Mouse (Mus musculus): Measurements from ENCODE around the gene Serping1. TPM values are rescaled to one million over a fixed set of nuclear protein-coding genes. Genes with fewer than 3 reads are reported as not detected.

The Serping1 gene
- 12.4 and 13.3 TPM in 2 replicates for polyA plus RNA-seq (2014; fragmentation: Nextera tagmentation; extraction: Ambion mirVana)

DNA sequence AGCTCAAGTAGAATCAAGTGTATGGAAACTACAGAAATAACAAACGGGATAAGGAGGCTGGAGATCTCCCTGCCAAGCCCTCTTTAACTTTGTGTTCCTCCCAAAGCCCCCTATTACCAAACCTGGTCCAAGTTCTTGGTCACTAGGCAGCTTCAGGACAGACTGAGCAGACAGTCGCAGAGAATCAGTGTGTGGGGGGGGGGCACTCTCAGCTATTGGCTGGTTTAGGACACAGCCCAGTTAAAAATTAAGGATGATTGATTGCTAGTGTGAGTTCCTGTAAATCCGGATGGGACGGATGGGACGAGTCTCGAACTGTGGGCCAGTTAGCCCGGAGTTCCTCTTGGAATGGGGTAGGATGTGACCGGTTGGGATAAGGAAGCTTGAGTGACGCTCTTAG, at the start of gene Serping1:
Serping1 (minus strand) TSS at position 204 of the 400 bp plus-strand sequence.
- DNase-seq (ENCODE audit: low spot score): no peak
- Histone ChIP-seq H3K9me3 (ENCODE audit: control insufficient read depth, low read length) (no peaks in the 10 kb centered on the region), H3K9ac (ENCODE audit: low read length) (peak within 1 kb of the TSS; percentile 9; the same call in 1 of the 2 replicates), H3K27ac (replicated peaks; ENCODE audit: low read depth, low read length) (no peak within 1 kb of the TSS), H3K4me2 (ENCODE audit: low read depth, severe bottlenecking) (peak within 1 kb of the TSS; percentile 33), H3K36me3 (ENCODE audit: control insufficient read depth, insufficient read depth, low read length) (no peaks in the 10 kb centered on the region), H3K27me3 (ENCODE audit: control insufficient read depth, insufficient read depth, low read length) (no peaks in the 10 kb centered on the region), H3K4me1 (ENCODE audit: control insufficient read depth, insufficient read depth, low read length) (peaks cover 4% of the 10 kb centered on the region; the same call in 1 of the 2 replicates), H3K4me3 (ENCODE audit: low read depth, low read length) (peak within 1 kb of the TSS; percentile 6; the same call in 1 of the 2 replicates)
- ATAC-seq (ENCODE audit: insufficient number of reproducible peaks, low FRiP score, low TSS enrichment, low read depth): peak; percentile 36; the same call in 1 of the 2 replicates
- WGBS: 67% methylated on average over 9 of the region's 9 CpGs

DNA sequence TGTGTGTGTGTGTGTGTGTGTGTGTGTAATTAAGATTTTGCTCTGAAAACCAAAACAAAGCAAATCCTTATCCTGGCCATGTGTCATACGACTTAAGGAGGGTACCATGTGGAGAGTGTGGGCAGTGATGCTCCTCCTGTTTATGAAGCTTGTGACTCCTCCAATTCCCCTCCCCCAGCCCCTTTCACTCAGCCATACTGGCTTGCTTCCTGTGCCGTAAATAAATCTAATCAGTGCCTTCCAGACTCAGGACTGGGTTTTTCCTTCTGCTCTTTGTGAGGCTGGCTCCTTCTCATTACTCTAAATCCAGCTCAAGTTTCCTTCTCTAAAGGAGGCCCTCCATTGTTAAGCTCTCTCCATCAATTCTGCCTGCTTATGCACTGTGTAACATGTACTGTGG, 48.0 kb upstream of the Serping1 start:
- Histone ChIP-seq H3K9ac (ENCODE audit: low read length) (no peak overlapping the region), H3K4me2 (ENCODE audit: low read depth, severe bottlenecking) (no peak overlapping the region), H3K36me3 (ENCODE audit: control insufficient read depth, insufficient read depth, low read length) (no peaks in the 10 kb centered on the region), H3K27ac (replicated peaks; ENCODE audit: low read depth, low read length) (no peak overlapping the region), H3K9me3 (ENCODE audit: control insufficient read depth, low read length) (no peaks in the 10 kb centered on the region), H3K4me1 (ENCODE audit: control insufficient read depth, insufficient read depth, low read length) (peaks cover 5% of the 10 kb centered on the region; the same call in 1 of the 2 replicates), H3K27me3 (ENCODE audit: control insufficient read depth, insufficient read depth, low read length) (no peaks in the 10 kb centered on the region), H3K4me3 (ENCODE audit: low read depth, low read length) (no peak overlapping the region)
- WGBS: 37% methylated on average over 2 of the region's 2 CpGs
- ATAC-seq (ENCODE audit: insufficient number of reproducible peaks, low FRiP score, low TSS enrichment, low read depth): 0 out of 2 replicates have a peak, but pooled peaks have one; percentile 8
- no peak for DNase-seq (ENCODE audit: low spot score)

DNA sequence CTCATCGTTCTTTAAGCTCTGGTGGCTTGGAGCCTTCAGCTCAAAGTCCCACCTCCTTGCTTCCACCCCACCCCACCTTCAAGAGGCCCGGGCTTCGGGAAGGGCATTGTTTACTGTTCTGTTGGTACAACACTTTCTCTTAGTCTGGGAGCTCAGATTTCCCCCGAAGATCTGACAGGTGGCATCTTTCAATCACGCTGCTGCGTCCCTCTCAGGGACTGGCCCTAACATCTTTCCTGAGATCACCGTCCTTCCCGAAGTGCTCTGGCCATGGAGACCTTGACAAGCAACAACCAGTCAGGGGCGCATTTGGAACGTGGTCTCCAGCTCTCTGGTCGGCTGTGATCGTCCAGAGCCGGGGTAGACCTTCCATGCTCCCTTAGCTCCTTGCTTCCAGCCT, 47.3 kb upstream of the Serping1 start, which contains the start of gene Smtnl1:
Smtnl1 (minus strand) TSS at position 101 of the 400 bp plus-strand sequence.
- Histone ChIP-seq H3K4me2 (ENCODE audit: low read depth, severe bottlenecking) (no peak within 1 kb of the TSS), H3K27me3 (ENCODE audit: control insufficient read depth, insufficient read depth, low read length) (no peaks in the 10 kb centered on the region), H3K36me3 (ENCODE audit: control insufficient read depth, insufficient read depth, low read length) (no peaks in the 10 kb centered on the region), H3K27ac (replicated peaks; ENCODE audit: low read depth, low read length) (no peak within 1 kb of the TSS), H3K9me3 (ENCODE audit: control insufficient read depth, low read length) (no peaks in the 10 kb centered on the region), H3K4me1 (ENCODE audit: control insufficient read depth, insufficient read depth, low read length) (peaks cover 2% of the 10 kb centered on the region; the same call in 1 of the 2 replicates), H3K9ac (ENCODE audit: low read length) (no peak within 1 kb of the TSS), H3K4me3 (ENCODE audit: low read depth, low read length) (no peak within 1 kb of the TSS)
- 66% methylated on average over 13 of the region's 13 CpGs for WGBS
- DNase-seq (ENCODE audit: low spot score) (no peak), ATAC-seq (ENCODE audit: insufficient number of reproducible peaks, low FRiP score, low TSS enrichment, low read depth) (no peak)

DNA sequence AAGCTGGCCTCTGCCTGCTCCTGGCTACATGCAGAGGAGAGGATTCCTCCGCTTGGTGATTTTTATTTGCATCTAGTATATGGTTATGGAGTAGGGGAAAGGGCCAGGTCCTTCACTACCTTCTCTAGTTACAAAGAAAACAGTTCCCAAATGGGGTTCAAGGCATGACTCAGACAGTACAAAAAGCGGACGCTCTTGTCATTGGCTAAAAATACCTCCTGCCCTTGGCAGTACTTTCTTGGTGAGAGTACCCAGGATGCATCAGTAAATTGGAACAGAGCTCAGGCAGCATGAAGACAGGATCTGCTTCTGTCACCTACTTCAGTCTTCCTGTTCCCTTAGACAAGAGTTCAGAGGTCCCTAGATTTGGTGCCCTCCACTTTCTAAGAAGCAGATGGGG, 44.6 kb upstream of the Serping1 start:
- DNase-seq (ENCODE audit: low spot score): no peak
- H3K4me2 ChIP-seq (ENCODE audit: low read depth, severe bottlenecking): no peak overlapping the region

DNA sequence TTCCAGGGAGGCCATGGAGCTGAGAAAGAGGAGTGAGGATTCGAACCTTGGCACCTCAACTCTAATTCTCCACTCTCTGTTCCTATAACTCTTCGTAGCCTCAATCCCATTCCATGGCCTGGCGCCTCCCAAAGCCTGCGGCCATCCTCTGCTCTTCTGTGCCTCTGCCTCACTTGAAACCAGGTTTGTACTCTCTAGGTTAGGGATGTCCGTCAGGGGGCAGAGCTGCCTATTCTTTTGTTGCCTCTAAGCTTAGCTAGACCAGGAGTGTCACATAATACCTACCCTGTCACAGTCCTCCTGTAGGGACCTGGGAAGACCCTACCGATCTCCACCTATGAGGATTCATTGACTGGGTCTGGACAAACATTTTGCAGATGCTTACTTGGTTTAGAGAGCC, 37.4 kb upstream of the Serping1 start:
- no peaks in the 10 kb centered on the region for H3K9me3 ChIP-seq (ENCODE audit: control insufficient read depth, low read length)
- no peak overlapping the region for H3K4me3 ChIP-seq (ENCODE audit: low read depth, low read length)
- H3K9ac ChIP-seq (ENCODE audit: low read length): no peak overlapping the region
- no peaks in the 10 kb centered on the region for H3K27me3 ChIP-seq (ENCODE audit: control insufficient read depth, insufficient read depth, low read length)
- no peak for ATAC-seq (ENCODE audit: insufficient number of reproducible peaks, low FRiP score, low TSS enrichment, low read depth)
- H3K36me3 ChIP-seq (ENCODE audit: control insufficient read depth, insufficient read depth, low read length): no peaks in the 10 kb centered on the region
- no peak overlapping the region for H3K27ac ChIP-seq (replicated peaks; ENCODE audit: low read depth, low read length)
- 0 out of 2 replicates have a peak, but pooled peaks cover 3% of the 10 kb centered on the region for H3K4me1 ChIP-seq (ENCODE audit: control insufficient read depth, insufficient read depth, low read length)
- DNase-seq (ENCODE audit: low spot score): no peak
- H3K4me2 ChIP-seq (ENCODE audit: low read depth, severe bottlenecking): no peak overlapping the region
- 78% methylated on average over 6 of the region's 6 CpGs for WGBS

More for the DNA sequence above, 44.6 kb upstream of the Serping1 start:
- H3K4me1 ChIP-seq (ENCODE audit: control insufficient read depth, insufficient read depth, low read length): no peaks in the 10 kb centered on the region
- no peaks in the 10 kb centered on the region for H3K27me3 ChIP-seq (ENCODE audit: control insufficient read depth, insufficient read depth, low read length)
- no peak for ATAC-seq (ENCODE audit: insufficient number of reproducible peaks, low FRiP score, low TSS enrichment, low read depth)
- H3K36me3 ChIP-seq (ENCODE audit: control insufficient read depth, insufficient read depth, low read length): no peaks in the 10 kb centered on the region
- H3K4me3 ChIP-seq (ENCODE audit: low read depth, low read length): no peak overlapping the region
- H3K9ac ChIP-seq (ENCODE audit: low read length): no peak overlapping the region
- no peaks in the 10 kb centered on the region for H3K9me3 ChIP-seq (ENCODE audit: control insufficient read depth, low read length)
- WGBS: 67% methylated on average over 3 of the region's 3 CpGs
- H3K27ac ChIP-seq (replicated peaks; ENCODE audit: low read depth, low read length): no peak overlapping the region

DNA sequence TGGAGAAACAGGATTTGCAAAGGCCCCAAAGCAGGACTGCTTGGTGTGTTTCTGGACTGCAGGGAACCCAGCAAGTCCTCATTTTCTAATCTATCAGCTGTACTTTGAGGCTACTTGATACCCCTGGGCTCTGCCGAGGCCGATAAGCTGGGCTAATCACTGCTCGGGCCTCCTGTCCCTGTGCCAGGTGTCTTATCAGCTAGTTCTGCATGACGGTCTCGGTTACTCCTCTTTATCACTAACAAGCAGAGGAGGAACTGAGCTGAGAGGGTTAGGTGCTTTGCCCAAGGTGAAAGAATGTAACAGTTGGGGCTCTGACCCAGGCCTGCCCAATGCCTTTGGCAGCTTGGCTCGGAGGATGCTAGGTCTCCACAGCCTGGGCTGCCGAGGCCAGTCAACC, 36.6 kb upstream of the Serping1 start:
- Histone ChIP-seq H3K4me2 (ENCODE audit: low read depth, severe bottlenecking) (no peak overlapping the region), H3K4me3 (ENCODE audit: low read depth, low read length) (no peak overlapping the region), H3K36me3 (ENCODE audit: control insufficient read depth, insufficient read depth, low read length) (no peaks in the 10 kb centered on the region), H3K27ac (replicated peaks; ENCODE audit: low read depth, low read length) (no peak overlapping the region), H3K4me1 (ENCODE audit: control insufficient read depth, insufficient read depth, low read length) (0 out of 2 replicates have a peak, but pooled peaks cover 3% of the 10 kb centered on the region), H3K9ac (ENCODE audit: low read length) (no peak overlapping the region), H3K9me3 (ENCODE audit: control insufficient read depth, low read length) (no peaks in the 10 kb centered on the region), H3K27me3 (ENCODE audit: control insufficient read depth, insufficient read depth, low read length) (no peaks in the 10 kb centered on the region)
- ATAC-seq (ENCODE audit: insufficient number of reproducible peaks, low FRiP score, low TSS enrichment, low read depth) (no peak), DNase-seq (ENCODE audit: low spot score) (no peak)
- WGBS: 84% methylated on average over 7 of the region's 7 CpGs

DNA sequence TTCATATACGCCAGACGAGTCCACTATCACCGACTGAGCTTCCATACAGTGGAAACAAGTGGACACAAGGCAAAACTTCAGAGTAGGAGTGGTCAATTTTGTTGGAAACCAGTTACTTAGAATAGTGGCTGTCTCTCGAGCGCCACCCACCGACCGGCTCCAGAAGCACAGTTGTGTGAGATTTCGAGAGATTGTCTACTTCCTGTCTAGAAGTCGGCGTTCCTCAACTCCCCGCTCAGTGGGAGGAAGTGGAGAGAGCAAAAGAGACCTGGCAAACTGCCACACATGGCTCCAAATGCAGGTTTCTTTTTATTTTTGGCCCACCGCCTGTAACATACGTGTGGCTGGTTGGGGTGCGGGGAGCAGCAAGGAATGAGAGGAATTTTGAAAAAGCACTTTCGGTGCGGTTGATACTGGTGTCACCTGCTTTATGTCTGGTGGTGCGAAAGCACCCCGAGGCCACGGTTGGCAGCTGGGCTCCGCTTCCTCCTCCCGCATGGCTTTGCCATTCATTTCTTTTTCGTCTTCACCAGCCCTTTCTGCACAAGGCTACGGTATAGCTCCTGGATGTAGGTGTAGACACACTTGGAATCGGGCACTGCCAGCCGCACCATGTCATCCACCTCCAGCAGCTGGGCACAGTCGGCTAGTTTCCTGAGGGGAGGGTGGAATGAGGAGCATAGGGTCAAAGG, 35.8 kb upstream of the Serping1 start:
- H3K27me3 ChIP-seq (ENCODE audit: control insufficient read depth, insufficient read depth, low read length): no peaks in the 10 kb centered on the region
- H3K9me3 ChIP-seq (ENCODE audit: control insufficient read depth, low read length): no peaks in the 10 kb centered on the region
- no peak overlapping the region for H3K9ac ChIP-seq (ENCODE audit: low read length)

DNA sequence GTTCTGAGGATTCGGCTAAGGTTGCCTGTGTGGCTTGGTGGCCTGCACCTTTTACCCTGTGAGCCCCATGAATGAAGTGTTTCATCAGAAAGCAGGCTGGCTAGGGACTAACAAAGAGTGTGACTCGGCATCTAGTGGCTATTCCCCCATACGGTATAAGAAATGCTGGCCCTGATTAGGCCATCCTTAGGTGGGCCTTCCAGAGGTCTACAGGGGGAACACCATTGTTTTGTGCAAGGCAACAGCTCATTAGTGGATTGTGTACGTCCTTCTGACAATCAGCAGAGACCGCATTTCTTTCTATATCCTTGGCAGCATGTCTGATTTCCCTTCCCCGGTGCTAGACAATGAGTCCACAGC, 35.3 kb upstream of the Serping1 start:
- Histone ChIP-seq H3K9ac (ENCODE audit: low read length) (no peak overlapping the region), H3K4me1 (ENCODE audit: control insufficient read depth, insufficient read depth, low read length) (0 out of 2 replicates have a peak, but pooled peaks cover 3% of the 10 kb centered on the region), H3K27me3 (ENCODE audit: control insufficient read depth, insufficient read depth, low read length) (no peaks in the 10 kb centered on the region), H3K27ac (replicated peaks; ENCODE audit: low read depth, low read length) (no peak overlapping the region), H3K36me3 (ENCODE audit: control insufficient read depth, insufficient read depth, low read length) (no peaks in the 10 kb centered on the region), H3K9me3 (ENCODE audit: control insufficient read depth, low read length) (no peaks in the 10 kb centered on the region), H3K4me2 (ENCODE audit: low read depth, severe bottlenecking) (peak overlapping the region; percentile 32; the same call in 1 of the 2 replicates), H3K4me3 (ENCODE audit: low read depth, low read length) (no peak overlapping the region)
- 83% methylated on average over 6 of the region's 6 CpGs for WGBS
- no peak for ATAC-seq (ENCODE audit: insufficient number of reproducible peaks, low FRiP score, low TSS enrichment, low read depth)
- DNase-seq (ENCODE audit: low spot score): no peak

More for the DNA sequence above, 35.8 kb upstream of the Serping1 start:
- H3K36me3 ChIP-seq (ENCODE audit: control insufficient read depth, insufficient read depth, low read length): no peaks in the 10 kb centered on the region
- peak; percentile 92 for DNase-seq (ENCODE audit: low spot score)
- 41% methylated on average over 26 of the region's 26 CpGs for WGBS
- ATAC-seq (ENCODE audit: insufficient number of reproducible peaks, low FRiP score, low TSS enrichment, low read depth): peak; percentile 40; the same call in 1 of the 2 replicates
- H3K4me2 ChIP-seq (ENCODE audit: low read depth, severe bottlenecking): peak overlapping the region; percentile 32; the same call in 1 of the 2 replicates
- 0 out of 2 replicates have a peak, but pooled peaks cover 3% of the 10 kb centered on the region for H3K4me1 ChIP-seq (ENCODE audit: control insufficient read depth, insufficient read depth, low read length)
- no peak overlapping the region; the same call in 1 of the 2 replicates for H3K27ac ChIP-seq (replicated peaks; ENCODE audit: low read depth, low read length)
- H3K4me3 ChIP-seq (ENCODE audit: low read depth, low read length): no peak overlapping the region

Data from limb, embryonic 11.5 days (tissue).